Mouse (Mus musculus) myocyte (in vitro differentiated cells): Measurements from ENCODE around the gene Phlpp1. TPM values are rescaled to one million over a fixed set of nuclear protein-coding genes. Genes with fewer than 3 reads are reported as not detected.
A peak's percentile ranks its signal among the peaks of the same experiment; 100 is the strongest.

Source experiments
- H3K27me3 ChIP-seq: one replicate; pipeline ENCODE4 v1.6.1; 2011; ENCODE audit not compliant: control insufficient read depth, insufficient read depth, insufficient read length
- H3K36me3 ChIP-seq: one replicate; pipeline ENCODE4 v1.6.1; 2011; ENCODE audit not compliant: control insufficient read depth, insufficient read depth
- H3K4me2 ChIP-seq: one replicate; pipeline ENCODE4 v1.6.1; 2011; ENCODE audit warnings: low read depth, control low read depth
- H3K4me3 ChIP-seq: one replicate; pipeline ENCODE4 v1.5.1; 2011; ENCODE audit warnings: mild to moderate bottlenecking, control low read depth, moderate library complexity
- H3K79me2 ChIP-seq: one replicate; pipeline ENCODE4 v1.6.1; 2011; ENCODE audit not compliant: control insufficient read depth, insufficient read depth
- H3ac ChIP-seq: one replicate; pipeline ENCODE4 v1.6.1; 2011; ENCODE audit not compliant: control insufficient read depth, insufficient read length
- CEBPB ChIP-seq: IDR thresholded peaks from 2 replicates; pipeline ENCODE4 v1.6.1; 2011; ENCODE audit warnings: mild to moderate bottlenecking, moderate library complexity; ENCODE audit not compliant: poor library complexity, insufficient read depth, severe bottlenecking
- E2F4 ChIP-seq: IDR thresholded peaks from one replicate; pipeline ENCODE4 v1.6.1; 2011; ENCODE audit warnings: mild to moderate bottlenecking, control low read depth, moderate library complexity; ENCODE audit not compliant: insufficient read depth
- MAX ChIP-seq: IDR thresholded peaks from one replicate; pipeline ENCODE4 v1.6.1; 2011; ENCODE audit warnings: low read depth, mild to moderate bottlenecking, control low read depth
- MYOD1 ChIP-seq, 3 experiments: IDR thresholded peaks; one replicate each; pipeline ENCODE4 v1.6.1; 2011; ENCODE audit warnings: control low read depth in 2 of 3, low read depth in 2 of 3, mild to moderate bottlenecking in 2 of 3, moderate library complexity in 1 of 3; ENCODE audit not compliant: insufficient read length in 2 of 3, control insufficient read depth in 1 of 3
- MYOG ChIP-seq, 3 experiments: IDR thresholded peaks; one replicate each; pipeline ENCODE4 v1.6.1; 2011; ENCODE audit warnings: control low read depth in 2 of 3, low read depth in 2 of 3, mild to moderate bottlenecking in 2 of 3; ENCODE audit not compliant: insufficient read length in 2 of 3, control insufficient read depth in 1 of 3, insufficient read depth in 1 of 3
- POLR2A ChIP-seq: IDR thresholded peaks from one replicate; pipeline ENCODE4 v1.6.1; 2011; ENCODE audit warnings: low read depth, mild to moderate bottlenecking, control low read depth, moderate library complexity; ENCODE audit not compliant: insufficient read length
- POLR2AphosphoS2 ChIP-seq: IDR thresholded peaks from one replicate; pipeline ENCODE4 v1.6.1; 2011; ENCODE audit warnings: low read depth, control low read depth; ENCODE audit not compliant: insufficient read length
- REST ChIP-seq: IDR thresholded peaks from one replicate; pipeline ENCODE4 v1.6.1; 2011; ENCODE audit warnings: mild to moderate bottlenecking, control low read depth, moderate library complexity; ENCODE audit not compliant: insufficient read depth, insufficient read length
- SRF ChIP-seq: IDR thresholded peaks from one replicate; pipeline ENCODE4 v1.6.1; 2011; ENCODE audit warnings: low read depth; ENCODE audit not compliant: control insufficient read depth, insufficient read length
- TCF12 ChIP-seq: IDR thresholded peaks from one replicate; pipeline ENCODE4 v1.6.1; 2011; ENCODE audit warnings: mild to moderate bottlenecking, control low read depth; ENCODE audit not compliant: poor library complexity, insufficient read depth, severe bottlenecking
- TCF3 ChIP-seq: IDR thresholded peaks from one replicate; pipeline ENCODE4 v1.6.1; 2011; ENCODE audit warnings: low read depth, control low read depth; ENCODE audit not compliant: insufficient read length
- USF1 ChIP-seq: IDR thresholded peaks from one replicate; pipeline ENCODE4 v1.6.1; 2011; ENCODE audit warnings: low read depth, mild to moderate bottlenecking, control low read depth, moderate library complexity
- polyA plus RNA-seq: library from polyadenylated mRNA; unstranded; fragments of >200 nt; fragmentation: generic; extraction: Trizol; gene quantifications from one replicate; pipeline ENCODE4 v1.2.1, GENCODE M21; 2012; ENCODE audit warnings: missing spikeins

The Phlpp1 gene
- polyA plus RNA-seq, 1 experiment = 7.9 TPM

GRCm38 (mm10) chr1:106353993-106354392 is 182.4 kb downstream of the Phlpp1 start:
- Histone ChIP-seq H3K4me2 (no peak overlapping the region), H3K4me3 (no peak overlapping the region), H3K27me3 (no peaks in the 10 kb centered on the region), H3ac (no peak overlapping the region), H3K79me2 (no peaks in the 10 kb centered on the region), H3K36me3 (peaks cover 19% of the 10 kb centered on the region)
- TF ChIP-seq SRF (no peak), TCF3 (peak; percentile 9), MAX (no peak), POLR2A (no peak), REST (no peak), TCF12 (peak; percentile 79), USF1 (no peak), POLR2AphosphoS2 (no peak), E2F4 (no peak), CEBPB (no peak), MYOD1 (IDR thresholded peaks at IDR 0.05; ENCODE audit: control insufficient read depth in 1 of 3, insufficient read length in 2 of 3, low read depth in 2 of 3) (peak in 2 of 3 experiments; percentile 83 to 88), MYOG (IDR thresholded peaks at IDR 0.05; ENCODE audit: control insufficient read depth in 1 of 3, insufficient read depth in 1 of 3, insufficient read length in 2 of 3, low read depth in 2 of 3) (peak; percentile 51 to 91 (median 63))

GRCm38 (mm10) chr1:106359474-106359873 is 187.9 kb downstream of the Phlpp1 start:
- H3K4me2 ChIP-seq = no peak overlapping the region
- H3K36me3 ChIP-seq = peaks cover 14% of the 10 kb centered on the region
- H3K4me3 ChIP-seq = no peak overlapping the region
- H3K79me2 ChIP-seq = no peaks in the 10 kb centered on the region
- no peak for TF ChIP-seq POLR2AphosphoS2
- no peak for TF ChIP-seq TCF12
- TF ChIP-seq REST = no peak
- TF ChIP-seq USF1 = no peak
- no peak for TF ChIP-seq POLR2A
- TF ChIP-seq MYOD1 (IDR thresholded peaks at IDR 0.05; ENCODE audit: control insufficient read depth in 1 of 3, insufficient read length in 2 of 3, low read depth in 2 of 3) = no peak
- TF ChIP-seq MYOG (IDR thresholded peaks at IDR 0.05; ENCODE audit: control insufficient read depth in 1 of 3, insufficient read depth in 1 of 3, insufficient read length in 2 of 3, low read depth in 2 of 3) = no peak
- TF ChIP-seq CEBPB = no peak
- TF ChIP-seq SRF = no peak
- TF ChIP-seq E2F4 = no peak
- TF ChIP-seq TCF3 = no peak
- TF ChIP-seq MAX = no peak
- no peaks in the 10 kb centered on the region for H3K27me3 ChIP-seq
- no peak overlapping the region for H3ac ChIP-seq

DNA sequence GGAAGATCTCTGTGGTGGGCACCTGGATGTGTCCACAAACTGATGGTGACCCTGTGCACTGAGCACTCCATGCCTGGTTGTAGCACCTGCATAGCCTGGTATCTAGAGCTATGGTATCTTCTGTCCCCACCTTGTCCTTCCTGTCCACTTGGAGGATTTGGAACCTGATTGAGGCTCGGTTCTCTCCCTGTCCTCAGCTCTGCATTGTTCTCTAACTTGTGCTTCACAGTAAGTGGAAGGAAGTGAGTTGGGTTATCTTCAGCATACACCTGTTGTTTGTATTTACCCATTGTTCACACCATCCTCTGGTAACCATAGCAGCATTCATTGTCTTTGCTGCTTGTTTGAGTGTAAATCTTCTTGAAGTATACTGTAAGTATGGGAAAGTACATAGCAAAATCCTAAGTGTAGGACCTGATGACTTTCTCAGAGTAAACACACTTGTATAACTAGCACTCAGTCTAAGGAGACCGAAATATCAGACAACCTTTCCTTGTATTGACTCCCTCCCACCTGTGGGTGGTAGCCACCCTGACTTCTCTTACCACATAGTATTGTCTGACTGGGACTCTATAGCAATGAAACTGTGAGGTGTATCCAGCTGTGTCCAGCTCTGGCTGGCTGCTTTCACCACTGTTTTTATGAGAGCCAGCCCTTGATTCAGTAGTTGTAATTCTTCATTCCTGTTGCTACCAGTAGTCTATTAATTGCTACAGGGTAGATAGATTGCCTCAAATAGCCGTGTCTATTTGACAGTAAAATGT is 191.5 kb downstream of the Phlpp1 start:
- Histone ChIP-seq H3K27me3 (no peaks in the 10 kb centered on the region), H3K79me2 (no peaks in the 10 kb centered on the region), H3ac (no peak overlapping the region), H3K36me3 (peaks cover 16% of the 10 kb centered on the region), H3K4me3 (no peak overlapping the region), H3K4me2 (no peak overlapping the region)
- TF ChIP-seq MYOG (IDR thresholded peaks at IDR 0.05; ENCODE audit: control insufficient read depth in 1 of 3, insufficient read depth in 1 of 3, insufficient read length in 2 of 3, low read depth in 2 of 3) (no peak), CEBPB (no peak), TCF3 (no peak), POLR2A (no peak), POLR2AphosphoS2 (no peak), E2F4 (no peak), MAX (no peak), REST (no peak), SRF (no peak), MYOD1 (IDR thresholded peaks at IDR 0.05; ENCODE audit: control insufficient read depth in 1 of 3, insufficient read length in 2 of 3, low read depth in 2 of 3) (no peak), TCF12 (no peak), USF1 (no peak)

DNA sequence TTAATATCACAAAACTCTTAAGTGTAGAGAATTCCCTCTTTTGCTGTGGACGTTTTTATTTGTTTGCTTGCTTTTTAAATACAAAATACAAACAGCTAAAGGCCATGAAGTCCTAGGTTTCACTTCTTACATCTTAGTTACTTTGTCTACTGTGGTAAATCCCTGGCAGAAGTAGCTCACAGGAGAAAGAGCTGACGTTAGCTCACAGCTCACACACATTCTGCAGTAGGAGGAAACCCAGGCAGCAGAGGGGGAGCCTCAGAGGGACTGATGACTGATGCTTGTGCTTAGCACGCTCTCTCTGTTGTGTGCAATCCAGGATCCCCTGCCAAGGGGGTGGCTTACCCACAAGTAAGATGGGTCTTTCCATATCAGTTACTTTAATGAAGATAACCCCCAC is 197.8 kb downstream of the Phlpp1 start:
- TF ChIP-seq POLR2A (no peak), REST (no peak), SRF (no peak), MYOG (IDR thresholded peaks at IDR 0.05; ENCODE audit: control insufficient read depth in 1 of 3, insufficient read depth in 1 of 3, insufficient read length in 2 of 3, low read depth in 2 of 3) (no peak), POLR2AphosphoS2 (no peak), E2F4 (no peak), USF1 (no peak), MAX (no peak), MYOD1 (IDR thresholded peaks at IDR 0.05; ENCODE audit: control insufficient read depth in 1 of 3, insufficient read length in 2 of 3, low read depth in 2 of 3) (no peak), CEBPB (no peak), TCF12 (no peak), TCF3 (no peak)
- Histone ChIP-seq H3K79me2 (no peaks in the 10 kb centered on the region), H3K36me3 (peaks cover 26% of the 10 kb centered on the region), H3K27me3 (no peaks in the 10 kb centered on the region), H3K4me3 (no peak overlapping the region), H3K4me2 (no peak overlapping the region), H3ac (no peak overlapping the region)
